Mouse (Mus musculus): ENCODE data around the gene Dapk3.

DNA sequence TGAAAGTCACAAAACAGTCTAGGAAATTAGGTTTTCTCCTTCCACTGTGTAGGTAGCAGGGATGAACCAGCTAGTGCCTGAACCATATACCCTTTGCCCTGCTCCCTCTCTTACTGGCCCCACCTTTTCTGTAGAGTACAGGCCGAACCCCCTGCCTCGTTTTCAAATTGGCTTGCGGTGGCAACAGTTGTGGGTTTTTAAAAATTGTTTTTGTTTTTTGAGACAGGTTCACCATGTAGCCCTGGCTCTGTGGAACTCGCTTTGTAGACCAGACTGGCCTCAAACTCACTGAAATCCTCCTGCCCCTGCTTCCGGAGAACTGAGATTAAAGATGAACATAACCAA is 14.7 kb upstream of the Dapk3 start:
- no peak for TF ChIP-seq CTCF (IDR thresholded peaks at IDR 0.05; ENCODE audit: extremely low read depth, insufficient read depth, insufficient read length, insufficient replicate concordance)
- TF ChIP-seq POLR2A (IDR thresholded peaks at IDR 0.05; ENCODE audit: low read depth, low read length): no peak
